Mouse (Mus musculus) lung, postnatal 10 days (tissue): ENCODE results near the gene 1600014C10Rik.
A peak's percentile ranks its signal among the peaks of the same experiment; 100 is the strongest.

Experiments used
- DNase-seq: peaks from one replicate; pipeline ENCODE4 v3.0.0; 2021

1600014C10Rik gene

GRCm38 (mm10) chr7:38184418-38184745, 1.4 kb downstream of the 1600014C10Rik start:
- DNase-seq: no peak

GRCm38 (mm10) chr7:38184786-38185185, 1.8 kb downstream of the 1600014C10Rik start:
- DNase-seq: no peak

DNA sequence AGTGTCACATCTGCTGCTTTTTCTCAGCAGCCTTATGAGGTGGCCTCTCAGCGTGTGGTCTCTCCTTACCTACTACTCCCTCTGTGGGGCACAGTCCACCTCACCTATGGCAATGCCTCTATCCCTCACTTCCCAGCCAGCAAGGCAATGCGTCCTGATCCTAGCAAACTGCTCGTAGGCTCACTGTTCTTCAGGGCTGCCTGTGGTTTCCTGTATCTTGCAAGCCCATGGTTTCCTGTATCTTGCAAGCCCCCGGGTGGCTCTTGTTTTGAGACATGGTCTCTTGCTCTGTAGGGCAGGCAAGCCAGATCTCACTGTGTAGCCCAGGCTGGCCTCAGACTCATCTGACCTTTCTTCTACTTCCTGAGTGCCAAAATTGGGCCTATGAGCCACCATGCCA, 3.8 kb downstream of the 1600014C10Rik start:
- DNase-seq: no peak

DNA sequence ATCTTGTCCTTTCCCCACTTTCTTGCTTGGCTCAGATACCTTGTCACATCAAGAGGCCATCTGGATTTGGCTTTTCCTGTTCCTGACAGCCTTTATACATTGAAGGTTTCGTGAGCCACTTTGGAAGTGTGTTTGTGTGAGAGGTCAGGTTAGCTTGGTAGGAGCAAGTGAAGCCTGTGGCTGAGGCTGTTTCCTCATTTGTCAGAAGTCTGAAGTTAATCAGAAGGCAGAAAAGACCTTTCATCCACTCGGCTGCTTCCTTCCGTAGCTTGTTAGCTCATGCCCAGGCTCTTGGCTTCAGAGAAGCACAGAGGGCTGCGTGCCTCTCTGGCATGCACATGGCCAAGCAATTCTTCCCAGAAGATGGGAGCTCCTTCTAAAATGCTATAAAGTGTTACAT, 4.8 kb downstream of the 1600014C10Rik start:
- no peak for DNase-seq

- no peak for DNase-seq
Observed at GRCm38 (mm10) chr7:38188281-38189075, 5.5 kb downstream of the 1600014C10Rik start.

DNA sequence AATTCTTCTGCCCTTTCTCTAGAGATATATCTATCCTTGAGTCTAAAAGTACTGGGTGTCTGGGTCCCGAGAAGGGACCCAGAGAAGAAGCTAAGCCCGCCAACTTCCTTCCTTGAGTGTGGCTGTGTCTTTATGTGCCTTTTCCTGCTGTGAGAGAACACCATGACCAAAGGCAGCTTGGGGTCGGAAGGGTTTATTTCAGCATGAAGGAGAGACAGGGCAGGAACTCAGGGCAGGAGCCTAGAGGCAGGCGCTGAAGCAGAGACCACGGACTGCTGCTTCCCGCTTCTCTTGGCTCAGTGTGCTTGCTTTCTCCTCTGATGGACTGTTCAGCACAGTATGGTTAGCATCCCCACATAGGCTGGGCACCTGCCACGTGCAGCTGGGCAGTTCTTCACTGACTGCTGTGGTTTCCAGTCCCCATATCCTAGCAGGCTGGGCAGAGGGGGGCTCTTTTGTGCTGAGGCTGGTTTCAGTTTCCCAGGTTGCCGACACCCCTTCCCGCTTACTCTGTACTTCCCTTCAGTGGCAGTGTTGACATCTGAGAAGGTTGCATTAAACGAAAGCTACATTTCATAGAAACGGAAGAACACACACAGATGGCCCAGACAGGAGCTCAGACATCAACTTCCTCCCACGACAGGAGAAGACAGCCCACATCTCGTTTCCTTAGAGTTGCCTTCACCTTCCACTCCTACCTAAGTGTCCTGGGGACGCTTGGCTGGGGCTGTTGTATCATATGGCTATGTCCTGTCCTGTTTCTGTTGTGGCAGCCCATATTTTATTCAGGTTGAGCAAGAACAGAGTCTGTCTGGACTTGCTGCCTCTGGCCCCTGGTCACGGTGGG, 6.3 kb downstream of the 1600014C10Rik start:
- no peak for DNase-seq

- DNase-seq: no peak
Observed at GRCm38 (mm10) chr7:38190056-38190835, 7.2 kb downstream of the 1600014C10Rik start.

DNA sequence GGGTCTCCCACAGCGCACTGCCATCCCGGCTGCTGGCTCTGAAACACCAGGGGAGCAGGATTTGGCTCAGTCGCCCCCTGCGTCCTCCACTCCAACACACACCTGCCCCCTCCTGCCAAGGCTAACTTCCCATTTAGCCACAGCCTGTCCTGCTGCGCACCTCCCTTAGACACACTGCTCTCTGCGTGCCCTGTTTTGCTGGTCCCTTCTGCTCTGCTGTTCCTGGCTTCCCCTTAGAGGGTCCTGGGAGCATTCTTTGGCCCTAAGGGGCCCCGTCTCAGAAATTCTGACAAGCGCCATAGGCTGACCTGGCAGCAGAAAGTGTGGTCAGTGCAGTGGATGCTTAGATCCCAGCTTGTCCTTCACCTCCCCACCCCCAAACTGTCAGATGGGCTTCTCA, 8.1 kb downstream of the 1600014C10Rik start:
- DNase-seq: no peak

GRCm38 (mm10) chr7:38191571-38191970, 8.6 kb downstream of the 1600014C10Rik start:
- DNase-seq: peak; percentile 39

DNA sequence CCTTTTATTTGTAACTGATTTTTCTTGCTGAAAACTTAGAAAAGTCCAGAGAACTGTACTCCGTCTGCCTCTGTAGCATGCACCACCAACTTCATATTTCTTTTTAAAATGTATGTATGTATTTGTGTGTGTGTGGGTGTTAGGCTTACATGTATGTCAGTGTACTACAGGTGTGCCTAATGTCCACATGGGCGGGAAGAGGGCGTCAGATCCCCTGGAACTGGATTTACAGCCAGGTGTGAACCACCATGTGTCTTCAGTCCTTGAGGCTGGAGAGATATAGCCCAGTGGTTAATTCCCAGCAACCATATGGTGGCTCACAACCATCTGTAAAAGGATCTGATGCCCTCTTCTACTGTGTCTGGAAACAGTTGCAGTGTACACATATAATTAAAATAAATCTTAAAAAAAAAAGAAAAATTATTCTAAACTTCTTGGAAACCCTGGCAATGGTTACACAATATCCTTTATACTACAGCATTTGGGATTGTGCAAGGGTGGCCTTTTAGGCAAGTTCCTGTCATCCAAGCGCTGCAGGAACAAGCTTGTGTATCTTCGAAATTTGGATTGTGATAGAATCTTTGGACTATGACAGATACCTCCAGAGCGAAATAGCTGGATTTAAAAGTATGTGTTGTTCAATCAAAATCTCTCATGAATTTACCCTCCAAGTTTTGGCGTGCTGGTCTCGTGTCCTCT, 17.0 kb downstream of the 1600014C10Rik start:
- DNase-seq: no peak

GRCm38 (mm10) chr7:38200606-38201289, 17.7 kb downstream of the 1600014C10Rik start:
- DNase-seq: peak; percentile 88

DNA sequence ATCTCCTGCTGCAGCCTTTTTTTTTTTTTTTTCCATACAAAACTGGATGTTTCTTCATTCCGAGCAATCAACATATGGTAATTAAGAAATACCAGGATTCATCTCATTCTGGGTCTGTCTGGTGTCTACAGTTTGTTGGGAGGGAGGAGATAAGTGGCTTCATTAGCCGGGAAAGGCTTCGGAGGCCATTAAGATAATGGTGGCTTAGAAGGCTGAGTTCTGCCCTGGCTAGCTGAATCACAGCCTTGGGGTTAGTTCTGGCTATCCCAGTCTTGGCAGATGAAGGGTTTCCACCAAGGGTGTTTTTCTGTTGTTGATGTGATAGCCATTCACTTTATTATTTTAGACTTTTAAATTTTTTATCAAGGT, 18.3 kb downstream of the 1600014C10Rik start:
- DNase-seq: no peak

GRCm38 (mm10) chr7:38204314-38204713, 21.3 kb downstream of the 1600014C10Rik start:
- DNase-seq: no peak

- DNase-seq: no peak
Observed at GRCm38 (mm10) chr7:38205801-38206200, 22.8 kb downstream of the 1600014C10Rik start.

DNA sequence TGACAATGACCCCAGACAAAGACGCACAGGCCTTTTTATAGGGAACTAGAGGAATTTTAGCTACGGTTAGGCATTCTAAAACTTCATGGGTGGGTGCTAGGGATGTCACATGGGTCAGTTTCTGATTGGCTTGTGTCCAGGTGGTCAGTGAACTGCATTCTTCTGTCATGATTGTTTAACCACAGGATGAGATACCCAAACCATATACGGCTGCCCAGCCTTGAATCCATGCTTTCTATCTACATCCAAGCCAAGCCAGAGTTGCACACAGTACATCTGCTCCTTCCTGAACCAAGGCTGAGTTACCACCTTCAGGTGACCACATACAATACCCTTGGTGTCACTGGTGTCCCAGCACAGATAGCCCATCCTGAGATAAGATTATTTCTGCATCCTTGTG, 23.5 kb downstream of the 1600014C10Rik start:
- DNase-seq: no peak

DNA sequence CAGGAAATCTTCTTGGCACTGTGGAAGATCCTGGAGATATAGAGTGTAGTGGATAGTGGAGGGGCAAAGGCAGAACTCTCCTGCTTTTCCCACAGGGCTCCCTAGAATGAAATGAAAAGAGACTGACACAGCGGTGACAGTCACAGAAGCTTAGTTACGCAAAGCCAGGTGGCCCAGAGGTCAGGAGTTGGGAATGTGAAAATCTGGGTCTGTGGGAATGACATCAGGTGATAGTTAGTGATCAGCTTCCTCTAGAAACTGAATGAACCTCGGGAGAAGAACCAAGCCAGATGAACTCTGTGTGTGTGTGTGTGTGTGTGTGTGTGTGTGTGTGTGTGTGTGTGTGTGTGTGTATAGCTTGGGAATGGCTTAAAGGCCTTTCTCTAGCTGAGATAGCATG, 26.0 kb downstream of the 1600014C10Rik start:
- DNase-seq: no peak

DNA sequence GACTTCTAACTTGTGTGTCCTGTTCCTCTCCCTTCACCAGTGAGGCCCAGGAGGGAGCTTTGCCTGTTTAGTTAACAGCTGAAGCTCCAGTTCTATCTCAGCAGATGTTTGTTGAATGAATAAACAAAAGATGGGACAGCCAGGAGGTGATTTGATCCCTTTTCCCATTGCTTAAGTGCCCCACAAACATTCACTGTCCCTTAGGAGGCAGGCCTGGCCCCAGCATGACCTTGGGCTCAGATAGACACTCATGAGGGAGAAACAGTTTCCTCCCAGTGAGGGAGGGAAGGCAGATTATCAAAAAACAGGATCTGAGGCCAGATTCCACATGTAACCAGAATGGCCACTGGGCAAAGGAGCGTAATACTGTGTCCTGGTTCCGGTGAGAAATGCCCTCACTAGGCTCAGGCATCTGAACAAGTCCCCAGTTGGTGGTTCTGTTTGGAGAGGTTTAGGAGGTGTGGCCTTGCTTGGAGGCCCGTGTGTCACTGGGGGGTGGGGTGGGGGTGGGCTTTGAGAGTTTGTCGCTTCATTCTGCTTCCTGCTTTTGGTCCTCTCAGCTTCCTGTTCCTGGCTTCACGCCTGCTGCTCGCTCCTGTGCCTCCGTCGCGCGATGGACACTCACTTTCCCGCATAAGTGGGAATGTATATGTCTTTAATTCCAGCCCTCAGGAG, 26.6 kb downstream of the 1600014C10Rik start:
- DNase-seq: no peak

DNA sequence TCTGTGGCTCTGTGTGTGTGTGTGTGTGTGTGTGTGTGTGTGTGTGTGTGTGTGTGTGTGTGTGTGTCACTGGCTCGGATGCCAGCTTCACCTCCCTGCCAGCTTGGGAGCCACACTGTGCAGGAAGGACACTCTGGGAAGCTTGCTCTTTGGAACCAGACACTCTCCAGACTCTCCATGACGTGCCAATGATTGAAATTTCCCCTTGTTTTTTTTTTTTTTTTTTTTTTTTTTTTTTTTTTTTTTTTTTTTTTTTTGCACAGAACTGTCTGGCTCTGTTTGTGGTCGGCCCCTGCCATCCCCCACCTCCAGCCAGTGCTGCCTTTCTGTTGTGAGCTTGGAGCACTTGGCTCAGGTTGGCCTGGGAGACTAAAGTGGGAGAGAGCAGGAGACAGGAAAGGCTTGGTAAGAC, 29.6 kb downstream of the 1600014C10Rik start:
- no peak for DNase-seq

- no peak for DNase-seq
Observed at GRCm38 (mm10) chr7:38214473-38215214, 31.6 kb downstream of the 1600014C10Rik start.

- no peak for DNase-seq
Observed at GRCm38 (mm10) chr7:38215281-38215680, 32.3 kb downstream of the 1600014C10Rik start.

- no peak for DNase-seq
Observed at GRCm38 (mm10) chr7:38215697-38216096, 32.7 kb downstream of the 1600014C10Rik start.
